Mouse (Mus musculus): ENCODE measurements around the gene Tagln2. TPM values are rescaled to one million over a fixed set of nuclear protein-coding genes. Genes with fewer than 3 reads are reported as not detected.

Gene Tagln2
- polyA plus RNA-seq, 1 experiment from 2014 or later: 55.8 TPM

- no peak overlapping the region for H3K9ac ChIP-seq
- 91% methylated on average over 16 of the region's 16 CpGs for WGBS
- H3K9me3 ChIP-seq (replicated peaks): no peaks in the 10 kb centered on the region
- H3K27me3 ChIP-seq: no peaks in the 10 kb centered on the region
- no peak for ATAC-seq
- no peak overlapping the region for H3K4me3 ChIP-seq
- no peaks in the 10 kb centered on the region for H3K36me3 ChIP-seq (ENCODE audit: poor library complexity, severe bottlenecking)
- H3K27ac ChIP-seq: no peak overlapping the region
- no peaks in the 10 kb centered on the region for H3K4me1 ChIP-seq
- no peak overlapping the region for H3K4me2 ChIP-seq
Measured at GRCm38 (mm10) chr1:172463387-172464333, 36.2 kb upstream of the Tagln2 start.

DNA sequence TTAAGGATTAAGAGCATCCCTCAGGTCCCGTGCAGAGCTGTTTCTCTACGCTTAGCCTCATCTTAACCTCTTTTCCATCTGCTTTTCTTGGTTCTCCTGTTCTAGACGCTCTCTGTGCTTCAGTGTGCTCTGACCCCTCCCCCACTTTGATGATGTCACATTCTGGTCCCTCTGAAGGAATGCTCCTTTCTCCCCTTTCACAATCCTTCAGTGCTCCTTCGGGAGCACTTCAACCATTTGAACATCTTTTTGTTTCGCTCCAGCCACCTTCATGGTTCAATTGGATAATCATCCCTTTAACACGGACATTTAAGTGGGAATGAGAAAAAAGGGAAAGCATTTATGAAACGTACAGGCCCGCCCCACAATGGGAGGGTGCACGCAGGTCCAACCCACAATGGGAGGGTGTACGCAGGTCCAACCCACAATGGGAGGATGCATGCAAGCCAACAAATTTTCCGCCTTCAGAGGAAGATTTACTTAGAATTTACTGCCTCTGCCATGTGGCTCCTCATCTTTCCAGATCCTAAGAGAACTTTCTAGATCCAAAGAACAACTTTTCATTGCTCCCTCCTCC lies 31.5 kb upstream of the Tagln2 start:
- H3K4me3 ChIP-seq: no peak overlapping the region
- no peak for ATAC-seq
- H3K4me1 ChIP-seq: no peaks in the 10 kb centered on the region
- H3K4me2 ChIP-seq: no peak overlapping the region
- H3K36me3 ChIP-seq (ENCODE audit: poor library complexity, severe bottlenecking): no peaks in the 10 kb centered on the region
- H3K27ac ChIP-seq: no peak overlapping the region
- H3K27me3 ChIP-seq: no peaks in the 10 kb centered on the region
- WGBS: 79% methylated on average over 11 of the region's 11 CpGs
- no peak overlapping the region for H3K9ac ChIP-seq
- H3K9me3 ChIP-seq (replicated peaks): no peaks in the 10 kb centered on the region

GRCm38 (mm10) chr1:172469373-172469772 lies 30.5 kb upstream of the Tagln2 start:
- Histone ChIP-seq H3K27ac (no peak overlapping the region), H3K9ac (no peak overlapping the region), H3K27me3 (no peaks in the 10 kb centered on the region), H3K9me3 (replicated peaks) (no peaks in the 10 kb centered on the region), H3K4me3 (no peak overlapping the region), H3K4me2 (no peak overlapping the region), H3K4me1 (no peaks in the 10 kb centered on the region), H3K36me3 (ENCODE audit: poor library complexity, severe bottlenecking) (no peaks in the 10 kb centered on the region)
- 93% methylated on average over 5 of the region's 5 CpGs for WGBS
- ATAC-seq: no peak

GRCm38 (mm10) chr1:172469810-172470448 lies 29.9 kb upstream of the Tagln2 start:
- Histone ChIP-seq H3K4me1 (no peaks in the 10 kb centered on the region), H3K36me3 (ENCODE audit: poor library complexity, severe bottlenecking) (no peaks in the 10 kb centered on the region), H3K4me3 (no peak overlapping the region), H3K27me3 (no peaks in the 10 kb centered on the region), H3K9me3 (replicated peaks) (no peaks in the 10 kb centered on the region), H3K9ac (no peak overlapping the region), H3K4me2 (no peak overlapping the region), H3K27ac (no peak overlapping the region)
- no peak for ATAC-seq
- WGBS: 78% methylated on average over 8 of the region's 8 CpGs

DNA sequence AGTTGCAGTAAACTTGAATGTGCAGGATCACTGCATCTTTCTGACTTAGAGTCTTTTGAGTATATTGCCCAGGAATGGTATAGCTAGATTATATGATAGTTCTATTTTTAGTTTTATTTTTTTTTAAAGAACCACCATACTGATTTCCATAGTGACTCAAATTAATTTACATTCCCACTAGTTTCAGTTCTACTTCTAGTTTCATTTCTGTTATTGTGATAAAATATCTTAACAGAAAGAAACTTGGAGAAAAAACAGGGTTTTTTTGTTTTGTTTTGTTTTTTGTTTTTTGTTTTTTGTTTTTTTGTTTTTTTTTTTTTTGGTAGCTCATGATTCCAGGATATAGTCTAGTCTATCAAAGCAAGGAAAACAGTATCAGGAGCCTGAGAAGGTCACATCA lies 26.9 kb upstream of the Tagln2 start:
- Histone ChIP-seq H3K9ac (no peak overlapping the region), H3K27me3 (no peaks in the 10 kb centered on the region)

DNA sequence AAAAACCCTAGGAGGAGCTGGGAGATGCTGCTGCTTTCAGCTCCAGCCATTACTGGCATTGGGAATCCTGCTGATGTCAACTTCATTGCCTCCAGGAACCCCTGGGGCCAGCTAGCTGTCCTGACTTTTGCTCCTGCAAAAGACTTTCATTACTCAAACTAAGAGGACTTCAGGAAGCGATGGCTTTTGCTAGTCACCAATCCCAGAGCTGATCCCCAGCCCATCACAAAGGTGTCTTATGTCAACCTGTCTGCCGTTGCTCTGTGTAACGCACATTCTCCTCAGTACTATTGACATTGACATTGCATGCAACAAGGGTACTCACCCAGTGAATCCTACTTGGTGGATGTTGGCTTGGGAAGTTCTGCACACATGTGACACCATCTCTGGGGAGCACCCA lies 25.7 kb upstream of the Tagln2 start:
- H3K4me1 ChIP-seq: no peaks in the 10 kb centered on the region

More for the DNA sequence above, 26.9 kb upstream of the Tagln2 start:
- Histone ChIP-seq H3K4me1 (no peaks in the 10 kb centered on the region), H3K4me2 (no peak overlapping the region), H3K4me3 (no peak overlapping the region), H3K9me3 (replicated peaks) (no peaks in the 10 kb centered on the region), H3K36me3 (ENCODE audit: poor library complexity, severe bottlenecking) (no peaks in the 10 kb centered on the region), H3K27ac (no peak overlapping the region)
- no peak for ATAC-seq

DNA sequence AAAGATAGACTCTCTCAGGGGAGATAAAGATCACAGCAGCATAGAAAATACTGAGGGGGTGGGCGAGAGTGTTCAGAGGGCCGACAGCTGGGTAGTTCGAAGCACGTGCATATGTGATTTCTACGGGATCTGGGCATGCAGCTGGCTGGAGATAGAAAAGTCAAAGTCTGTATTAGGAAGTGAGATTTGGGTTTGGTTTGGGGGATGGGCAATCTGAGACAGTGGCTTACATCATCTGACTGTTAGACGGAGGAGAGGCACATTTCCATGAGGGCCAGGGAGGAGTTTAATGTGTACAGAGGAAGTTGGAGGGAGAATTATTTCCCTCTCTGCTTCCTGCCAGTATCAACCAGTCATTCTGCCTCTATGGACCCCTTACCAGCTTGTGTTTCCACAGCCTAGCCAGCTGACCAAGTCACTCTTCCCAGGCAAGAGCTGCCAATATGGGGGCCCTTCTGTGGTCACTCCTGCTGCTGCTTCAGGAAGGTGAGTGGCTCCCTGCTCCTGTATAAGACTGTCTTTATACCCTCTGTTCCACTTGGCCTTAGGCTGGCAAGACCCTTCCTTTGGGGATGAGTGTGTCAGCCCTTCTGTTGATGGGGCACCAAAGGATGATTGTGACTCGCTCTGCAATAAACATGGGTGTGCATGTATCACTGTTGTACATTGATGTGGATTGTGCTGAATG lies 24.6 kb upstream of the Tagln2 start, which contains the start of gene Slamf9:
Slamf9 (plus strand) TSS at position 305 of the 688 bp plus-strand sequence.
- Histone ChIP-seq H3K27me3 (no peaks in the 10 kb centered on the region), H3K9me3 (replicated peaks) (no peaks in the 10 kb centered on the region), H3K4me2 (no peak within 1 kb of the TSS), H3K36me3 (ENCODE audit: poor library complexity, severe bottlenecking) (no peaks in the 10 kb centered on the region), H3K4me3 (no peak within 1 kb of the TSS), H3K4me1 (no peaks in the 10 kb centered on the region), H3K27ac (no peak within 1 kb of the TSS), H3K9ac (no peak within 1 kb of the TSS)
- no peak for ATAC-seq
- 83% methylated on average over 7 of the region's 7 CpGs for WGBS

More for the DNA sequence above, 25.7 kb upstream of the Tagln2 start:
- H3K4me2 ChIP-seq: no peak overlapping the region
- ATAC-seq: no peak
- no peak overlapping the region for H3K9ac ChIP-seq
- H3K27me3 ChIP-seq: no peaks in the 10 kb centered on the region
- no peaks in the 10 kb centered on the region for H3K36me3 ChIP-seq (ENCODE audit: poor library complexity, severe bottlenecking)
- 85% methylated on average over 3 of the region's 3 CpGs for WGBS
- no peak overlapping the region for H3K27ac ChIP-seq
- no peak overlapping the region for H3K4me3 ChIP-seq
- H3K9me3 ChIP-seq (replicated peaks): no peaks in the 10 kb centered on the region

GRCm38 (mm10) chr1:172478020-172478419 lies 21.8 kb upstream of the Tagln2 start:
- H3K27me3 ChIP-seq: 0 out of 2 replicates have a peak, but pooled peaks cover 4% of the 10 kb centered on the region
- H3K9me3 ChIP-seq (replicated peaks): no peaks in the 10 kb centered on the region

GRCm38 (mm10) chr1:172480376-172480775 lies 19.5 kb upstream of the Tagln2 start:
- H3K4me3 ChIP-seq: no peak overlapping the region
- no peaks in the 10 kb centered on the region for H3K9me3 ChIP-seq (replicated peaks)
- H3K9ac ChIP-seq: no peak overlapping the region
- H3K4me2 ChIP-seq: no peak overlapping the region
- H3K4me1 ChIP-seq: peaks cover 32% of the 10 kb centered on the region
- H3K27me3 ChIP-seq: 0 out of 2 replicates have a peak, but pooled peaks cover 4% of the 10 kb centered on the region
- WGBS: 94% methylated on average over 4 of the region's 4 CpGs
- ATAC-seq: no peak
- H3K27ac ChIP-seq: no peak overlapping the region
- H3K36me3 ChIP-seq (ENCODE audit: poor library complexity, severe bottlenecking): peaks cover 9% of the 10 kb centered on the region; the same call in 1 of the 2 replicates

More at GRCm38 (mm10) chr1:172478020-172478419, 21.8 kb upstream of the Tagln2 start:
- WGBS: 83% methylated on average over 5 of the region's 5 CpGs
- Histone ChIP-seq H3K4me2 (no peak overlapping the region), H3K36me3 (ENCODE audit: poor library complexity, severe bottlenecking) (no peaks in the 10 kb centered on the region), H3K9ac (no peak overlapping the region), H3K4me1 (peaks cover 9% of the 10 kb centered on the region), H3K27ac (no peak overlapping the region), H3K4me3 (no peak overlapping the region)
- no peak for ATAC-seq

DNA sequence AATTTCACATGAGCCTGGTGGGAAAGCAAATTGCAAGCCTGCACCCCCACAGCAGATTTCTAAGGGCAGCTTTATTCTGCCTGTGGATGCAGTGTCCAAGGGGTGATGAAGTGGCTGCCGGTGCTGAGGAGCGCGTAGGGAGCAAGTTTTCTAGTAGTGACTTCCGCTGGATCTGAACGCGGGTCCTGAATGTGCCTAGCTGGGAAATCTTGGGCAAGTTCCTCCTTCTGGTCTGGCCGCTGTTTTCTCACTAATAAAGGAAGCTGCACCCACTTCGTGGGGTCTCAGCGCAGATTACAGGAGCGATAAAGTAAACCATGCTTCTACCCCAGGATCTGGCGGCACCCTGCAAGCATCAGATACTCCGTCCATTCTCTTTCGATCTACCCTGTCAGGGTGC lies 18.7 kb upstream of the Tagln2 start:
- ATAC-seq: no peak

GRCm38 (mm10) chr1:172481540-172482280 lies 18.1 kb upstream of the Tagln2 start, which contains the start of gene Igsf9:
Gene Igsf9 (plus strand): TSS chr1:172481788.
- H3K4me3 ChIP-seq: peak within 1 kb of the TSS; percentile 67
- WGBS: under 1% methylated on average over 38 of the region's 38 CpGs
- peak within 1 kb of the TSS; percentile 79 for H3K27ac ChIP-seq
- H3K9me3 ChIP-seq (replicated peaks): no peaks in the 10 kb centered on the region
- 0 out of 2 replicates have a peak, but pooled peaks cover 4% of the 10 kb centered on the region for H3K27me3 ChIP-seq
- peaks cover 46% of the 10 kb centered on the region for H3K4me1 ChIP-seq
- H3K36me3 ChIP-seq (ENCODE audit: poor library complexity, severe bottlenecking): peaks cover 9% of the 10 kb centered on the region; the same call in 1 of the 2 replicates
- peak within 1 kb of the TSS; percentile 88 for H3K9ac ChIP-seq
- peak within 1 kb of the TSS; percentile 93 for H3K4me2 ChIP-seq
- peak; percentile 94 for ATAC-seq

More for the DNA sequence above, 18.7 kb upstream of the Tagln2 start:
- H3K4me2 ChIP-seq: peak overlapping the region; percentile 93
- H3K36me3 ChIP-seq (ENCODE audit: poor library complexity, severe bottlenecking): peaks cover 9% of the 10 kb centered on the region; the same call in 1 of the 2 replicates
- H3K27me3 ChIP-seq: 0 out of 2 replicates have a peak, but pooled peaks cover 4% of the 10 kb centered on the region
- no peak overlapping the region for H3K27ac ChIP-seq
- H3K9ac ChIP-seq: peak overlapping the region; percentile 62
- peaks cover 40% of the 10 kb centered on the region for H3K4me1 ChIP-seq
- WGBS: 20% methylated on average over 13 of the region's 13 CpGs
- H3K9me3 ChIP-seq (replicated peaks): no peaks in the 10 kb centered on the region
- H3K4me3 ChIP-seq: peak overlapping the region; percentile 67

Measured in forebrain, embryonic 13.5 days (tissue).